Mouse (Mus musculus) bone marrow macrophage, adult 2 months (primary cell): ENCODE measurements around the gene Gpc4.

Source experiments
- CTCF ChIP-seq: IDR thresholded peaks from 2 replicates; pipeline ENCODE4 v1.5.1; 2012; ENCODE audit warnings: low read depth, mild to moderate bottlenecking, low read length, moderate library complexity
- POLR2A ChIP-seq: IDR thresholded peaks from 2 replicates; pipeline ENCODE4 v1.6.1; 2012; ENCODE audit warnings: mild to moderate bottlenecking, low read depth, low read length, borderline replicate concordance

DNA sequence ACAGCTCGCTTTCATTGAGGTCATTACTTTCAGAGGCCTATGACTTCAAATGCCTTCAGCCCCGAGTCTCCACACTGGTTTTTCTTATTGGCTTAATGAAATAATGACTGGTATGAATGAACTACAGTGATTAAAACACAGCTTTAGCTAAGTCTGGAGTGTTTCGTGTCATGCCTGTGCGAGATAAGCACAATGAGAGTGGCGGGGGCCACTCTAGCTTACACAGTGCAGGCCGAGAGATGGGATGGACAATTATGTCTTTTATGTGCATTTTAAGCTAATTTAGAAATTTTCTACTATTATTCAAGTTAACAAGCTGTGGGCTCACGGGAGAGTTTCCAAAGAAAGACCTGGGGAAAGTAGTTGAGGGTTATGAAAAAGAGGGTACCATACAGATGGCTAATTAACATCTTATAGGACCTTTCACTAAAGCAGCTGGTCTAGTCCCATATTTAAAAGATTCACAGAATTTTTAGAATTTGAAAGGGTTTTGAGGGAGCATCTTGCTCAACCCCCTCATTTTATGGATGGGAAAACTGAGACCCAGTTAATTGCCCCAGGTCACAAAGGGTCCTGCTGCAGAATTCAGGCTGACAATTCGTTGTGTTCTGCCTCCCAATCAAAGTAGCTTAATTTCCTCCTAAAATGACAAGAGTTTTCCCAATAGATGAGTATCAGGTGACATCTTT is 78.0 kb downstream of the Gpc4 start:
- TF ChIP-seq CTCF (no peak), POLR2A (no peak)
